Mouse (Mus musculus): ENCODE measurements around the gene 2010003K11Rik. TPM values are rescaled to one million over a fixed set of nuclear protein-coding genes. Genes with fewer than 3 reads are reported as not detected.

Gene 2010003K11Rik
- total RNA-seq, 1 experiment, result not detected

GRCm38 (mm10) chr19:4452525-4452924 is 45.9 kb downstream of the 2010003K11Rik start:
- Histone ChIP-seq H3K9me3 (ENCODE audit: control insufficient read depth, insufficient read depth, low read depth, low read length) (no peaks in the 10 kb centered on the region), H3K4me3 (ENCODE audit: insufficient read depth in 1 of 2, low read depth in 1 of 2, low read length in 2 of 2, poor library complexity in 1 of 2, severe bottlenecking in 1 of 2) (no peak overlapping the region), H3K27ac (ENCODE audit: insufficient read depth, low read depth, low read length, poor library complexity, severe bottlenecking) (no peak overlapping the region), H3K4me1 (ENCODE audit: control insufficient read depth in 2 of 2, insufficient read depth in 2 of 2, low read length in 2 of 2, poor library complexity in 1 of 2) (peaks cover 2 to 20% of the 10 kb centered on the region in 2 experiments; a peak in 3 of 4 replicates), H3K9ac (ENCODE audit: insufficient read depth, low read depth, low read length, poor library complexity, severe bottlenecking) (no peak overlapping the region), H3K36me3 (ENCODE audit: control insufficient read depth, insufficient read depth, low read length, poor library complexity, severe bottlenecking) (no peaks in the 10 kb centered on the region; the same call in 1 of the 2 replicates)
- DNase-seq (ENCODE audit: low read depth, low spot score), result no peak
- TF ChIP-seq MAFK (IDR thresholded peaks at IDR 0.05; ENCODE audit: insufficient read depth, low read depth, low read length), result no peak
- no peak for TF ChIP-seq ZC3H11A (IDR thresholded peaks at IDR 0.05; ENCODE audit: borderline replicate concordance, low read depth, low read length)
- no peak for TF ChIP-seq CHD2 (IDR thresholded peaks at IDR 0.05; ENCODE audit: low read depth, low read length)
- no peak for TF ChIP-seq ZNF384 (IDR thresholded peaks at IDR 0.05; ENCODE audit: low read depth, low read length)
- in situ Hi-C loops (cut with MboI; ENCODE audit: low sequenced_read_pairs in 2 of 2, unreplicated experiment in 2 of 2), result no loop called here

- Histone ChIP-seq H3K4me3 (ENCODE audit: insufficient read depth in 1 of 2, low read depth in 1 of 2, low read length in 2 of 2, poor library complexity in 1 of 2, severe bottlenecking in 1 of 2) (no peak overlapping the region), H3K9me3 (ENCODE audit: control insufficient read depth, insufficient read depth, low read depth, low read length) (no peaks in the 10 kb centered on the region), H3K27ac (ENCODE audit: insufficient read depth, low read depth, low read length, poor library complexity, severe bottlenecking) (no peak overlapping the region), H3K9ac (ENCODE audit: insufficient read depth, low read depth, low read length, poor library complexity, severe bottlenecking) (no peak overlapping the region), H3K4me1 (ENCODE audit: control insufficient read depth in 2 of 2, insufficient read depth in 2 of 2, low read length in 2 of 2, poor library complexity in 1 of 2) (peaks cover 2 to 20% of the 10 kb centered on the region in 2 experiments; a peak in 3 of 4 replicates), H3K36me3 (ENCODE audit: control insufficient read depth, insufficient read depth, low read length, poor library complexity, severe bottlenecking) (no peaks in the 10 kb centered on the region; the same call in 1 of the 2 replicates)
- in situ Hi-C loops (cut with MboI; ENCODE audit: low sequenced_read_pairs in 2 of 2, unreplicated experiment in 2 of 2), result no loop called here
- TF ChIP-seq HCFC1 (IDR thresholded peaks at IDR 0.05; ENCODE audit: borderline replicate concordance, insufficient read depth, low read length) (no peak), CHD2 (IDR thresholded peaks at IDR 0.05; ENCODE audit: low read depth, low read length) (no peak), ZC3H11A (IDR thresholded peaks at IDR 0.05; ENCODE audit: borderline replicate concordance, low read depth, low read length) (no peak), MAFK (IDR thresholded peaks at IDR 0.05; ENCODE audit: insufficient read depth, low read depth, low read length) (no peak), ZNF384 (IDR thresholded peaks at IDR 0.05; ENCODE audit: low read depth, low read length) (no peak)
- DNase-seq (ENCODE audit: low read depth, low spot score), result no peak
These were observed 46.4 kb downstream of the 2010003K11Rik start for GRCm38 (mm10) chr19:4451965-4452364.

GRCm38 (mm10) chr19:4451098-4451497 is 47.3 kb downstream of the 2010003K11Rik start:
- Histone ChIP-seq H3K4me1 (ENCODE audit: control insufficient read depth in 2 of 2, insufficient read depth in 2 of 2, low read length in 2 of 2, poor library complexity in 1 of 2) (peaks cover 1 to 18% of the 10 kb centered on the region in 2 experiments; a peak in 3 of 4 replicates), H3K36me3 (ENCODE audit: control insufficient read depth, insufficient read depth, low read length, poor library complexity, severe bottlenecking) (no peaks in the 10 kb centered on the region; the same call in 1 of the 2 replicates), H3K27ac (ENCODE audit: insufficient read depth, low read depth, low read length, poor library complexity, severe bottlenecking) (no peak overlapping the region), H3K4me3 (ENCODE audit: insufficient read depth in 1 of 2, low read depth in 1 of 2, low read length in 2 of 2, poor library complexity in 1 of 2, severe bottlenecking in 1 of 2) (no peak overlapping the region), H3K9me3 (ENCODE audit: control insufficient read depth, insufficient read depth, low read depth, low read length) (no peaks in the 10 kb centered on the region), H3K9ac (ENCODE audit: insufficient read depth, low read depth, low read length, poor library complexity, severe bottlenecking) (no peak overlapping the region)
- no peak for DNase-seq (ENCODE audit: low read depth, low spot score)
- in situ Hi-C loops (cut with MboI; ENCODE audit: low sequenced_read_pairs in 2 of 2, unreplicated experiment in 2 of 2), result no loop called here
- no peak for TF ChIP-seq MAFK (IDR thresholded peaks at IDR 0.05; ENCODE audit: insufficient read depth, low read depth, low read length)
- TF ChIP-seq CHD2 (IDR thresholded peaks at IDR 0.05; ENCODE audit: low read depth, low read length), result no peak
- no peak for TF ChIP-seq ZC3H11A (IDR thresholded peaks at IDR 0.05; ENCODE audit: borderline replicate concordance, low read depth, low read length)
- TF ChIP-seq ZNF384 (IDR thresholded peaks at IDR 0.05; ENCODE audit: low read depth, low read length), result no peak
- TF ChIP-seq HCFC1 (IDR thresholded peaks at IDR 0.05; ENCODE audit: borderline replicate concordance, insufficient read depth, low read length), result no peak

- TF ChIP-seq ZNF384 (IDR thresholded peaks at IDR 0.05; ENCODE audit: low read depth, low read length) (no peak), HCFC1 (IDR thresholded peaks at IDR 0.05; ENCODE audit: borderline replicate concordance, insufficient read depth, low read length) (no peak), ZC3H11A (IDR thresholded peaks at IDR 0.05; ENCODE audit: borderline replicate concordance, low read depth, low read length) (no peak), MAFK (IDR thresholded peaks at IDR 0.05; ENCODE audit: insufficient read depth, low read depth, low read length) (no peak), CHD2 (IDR thresholded peaks at IDR 0.05; ENCODE audit: low read depth, low read length) (no peak)
- Histone ChIP-seq H3K36me3 (ENCODE audit: control insufficient read depth, insufficient read depth, low read length, poor library complexity, severe bottlenecking) (no peaks in the 10 kb centered on the region; the same call in 1 of the 2 replicates), H3K4me3 (ENCODE audit: insufficient read depth in 1 of 2, low read depth in 1 of 2, low read length in 2 of 2, poor library complexity in 1 of 2, severe bottlenecking in 1 of 2) (no peak overlapping the region), H3K4me1 (ENCODE audit: control insufficient read depth in 2 of 2, insufficient read depth in 2 of 2, low read length in 2 of 2, poor library complexity in 1 of 2) (peaks cover 0 to 16% of the 10 kb centered on the region in 2 experiments; a peak in 2 of 4 replicates), H3K9ac (ENCODE audit: insufficient read depth, low read depth, low read length, poor library complexity, severe bottlenecking) (no peak overlapping the region), H3K27ac (ENCODE audit: insufficient read depth, low read depth, low read length, poor library complexity, severe bottlenecking) (no peak overlapping the region), H3K9me3 (ENCODE audit: control insufficient read depth, insufficient read depth, low read depth, low read length) (no peaks in the 10 kb centered on the region)
- in situ Hi-C loops (cut with MboI; ENCODE audit: low sequenced_read_pairs in 2 of 2, unreplicated experiment in 2 of 2), result no loop called here
- DNase-seq (ENCODE audit: low read depth, low spot score), result no peak
These were observed 47.7 kb downstream of the 2010003K11Rik start for GRCm38 (mm10) chr19:4450666-4451065.

All from ES-E14 (cell line).